Mouse (Mus musculus) natural killer cell, adult 2 months (primary cell): ENCODE measurements at regions not wholly inside any gene's neighbourhood (a gene's known extent, or its start where the extent isn't known, plus 50 kb on each side); places are given as distances from the start of the nearest gene placed in this dataset.

Experiments
- DNase-seq, 2 experiments: peaks; one replicate each; pipeline ENCODE4 v3.0.0; 2022; ENCODE audit warnings: low spot score in 2 of 2

DNA sequence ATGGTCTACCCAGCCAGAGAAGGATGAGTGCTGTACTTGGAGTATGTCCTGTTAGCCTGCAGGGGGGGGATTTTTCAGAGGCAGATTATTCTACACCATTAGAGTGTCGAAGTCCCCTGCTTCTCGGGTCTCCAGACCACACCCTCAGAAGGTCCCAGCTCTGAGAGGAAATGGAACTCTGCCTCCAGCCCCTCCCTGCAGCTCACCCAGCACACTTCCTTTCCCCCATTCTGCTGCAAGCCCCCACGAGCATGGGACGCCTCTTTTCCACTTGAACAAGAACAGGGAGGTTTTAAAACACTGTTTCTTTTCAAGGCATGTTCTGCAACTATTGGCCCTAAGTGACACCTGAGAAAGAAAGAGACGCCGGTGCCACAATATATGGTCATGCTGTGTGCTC is 282.8 kb upstream of the Zmiz1 start:
- DNase-seq: no peak

DNA sequence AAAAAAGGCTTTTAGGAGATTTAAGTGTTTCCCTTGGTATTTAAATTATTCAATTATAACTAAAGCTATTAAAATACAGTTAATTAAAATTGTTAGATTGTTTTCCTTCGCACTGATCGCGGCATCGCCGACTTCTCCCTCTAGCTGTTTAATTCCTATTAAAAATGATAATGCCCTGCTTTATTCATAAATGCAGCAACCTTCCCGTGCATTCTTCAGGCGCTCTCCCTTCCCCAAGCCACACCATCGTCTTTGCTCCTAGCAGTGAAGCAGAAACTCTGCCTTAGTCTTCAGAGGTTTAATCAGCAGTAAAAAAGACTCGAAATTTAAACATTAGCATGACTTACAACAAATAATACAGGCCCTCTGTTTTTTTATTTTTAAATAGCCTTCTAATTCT is 278.9 kb upstream of the Zmiz1 start:
- no peak for DNase-seq

DNA sequence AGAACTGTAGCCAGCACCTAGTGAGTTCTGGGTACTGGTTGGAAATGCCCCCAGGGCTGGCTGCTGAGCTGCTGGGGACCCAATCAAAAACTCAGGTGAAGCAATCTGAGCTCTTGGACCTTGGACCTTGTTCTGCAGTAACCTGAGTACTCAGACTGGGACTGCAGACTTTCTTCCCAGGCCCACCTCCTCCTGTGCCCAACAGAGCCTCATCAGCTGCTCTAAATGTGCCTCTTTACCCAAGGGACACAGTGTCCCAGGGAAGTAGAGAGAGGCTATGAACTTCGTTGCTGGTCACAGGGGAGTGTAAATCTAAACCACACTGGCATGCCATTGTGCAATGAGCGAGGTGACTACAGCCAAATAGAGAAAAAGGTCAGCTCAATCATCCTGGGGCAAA is 277.6 kb upstream of the Zmiz1 start:
- no peak for DNase-seq

DNA sequence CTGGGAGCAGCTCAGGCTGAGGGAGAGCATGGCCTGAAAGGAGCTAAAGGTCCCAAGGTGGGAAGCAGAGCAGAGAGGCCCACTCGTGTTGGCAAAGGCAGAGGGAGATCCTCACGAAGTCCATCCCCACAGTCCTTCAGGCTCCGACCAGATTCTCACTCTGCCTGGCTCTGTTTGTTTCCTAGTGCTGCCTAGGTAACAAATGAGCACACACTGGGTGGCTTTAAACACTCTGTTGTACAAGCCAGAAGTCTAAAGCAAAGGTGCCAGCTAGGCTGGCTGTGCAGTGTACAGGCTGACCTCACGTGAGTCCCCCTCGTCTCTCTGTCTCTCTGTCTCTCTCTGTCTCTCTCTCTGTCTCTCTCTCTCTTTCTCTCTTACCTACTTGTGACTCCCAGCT is 274.9 kb upstream of the Zmiz1 start:
- DNase-seq: no peak

DNA sequence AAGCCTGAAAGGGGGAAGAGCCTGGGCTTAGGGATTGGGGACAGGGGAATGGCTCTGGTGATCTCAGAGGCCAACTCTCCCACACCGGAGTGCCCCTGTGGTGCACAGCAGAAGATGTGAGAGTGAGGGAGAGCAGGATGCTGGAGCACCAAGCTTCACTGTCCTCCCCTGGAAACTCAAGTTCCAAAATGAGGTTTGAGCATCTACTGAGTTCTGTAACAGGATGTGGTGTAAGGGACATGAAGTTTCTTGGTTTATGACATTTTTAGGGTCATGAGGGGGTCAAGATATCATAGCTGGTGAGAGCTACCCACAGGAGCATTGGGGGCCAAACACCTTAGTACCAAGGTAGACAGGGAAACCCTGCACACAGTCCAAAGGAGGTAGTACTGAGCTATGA is 274.1 kb upstream of the Zmiz1 start:
- DNase-seq: no peak

DNA sequence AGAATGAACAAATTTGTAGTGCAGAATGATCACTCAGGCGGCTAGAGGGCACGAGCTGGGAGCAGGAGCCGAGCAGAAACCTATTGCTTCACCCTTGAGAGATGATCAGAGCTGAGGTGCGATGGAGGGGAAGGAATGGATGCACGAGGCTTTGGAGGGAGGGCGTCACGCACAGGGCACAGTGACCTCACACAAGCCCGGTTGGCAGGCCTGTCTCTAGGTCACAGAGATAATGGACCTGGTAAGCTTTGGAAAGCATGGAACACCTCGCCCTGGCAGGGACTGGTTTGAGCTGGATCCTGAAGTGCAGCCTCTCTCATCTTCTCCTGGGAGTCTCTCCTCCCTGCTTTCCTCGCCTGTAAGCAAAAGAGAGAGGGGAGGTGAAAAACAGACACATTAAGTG is 273.4 kb upstream of the Zmiz1 start:
- DNase-seq: no peak

DNA sequence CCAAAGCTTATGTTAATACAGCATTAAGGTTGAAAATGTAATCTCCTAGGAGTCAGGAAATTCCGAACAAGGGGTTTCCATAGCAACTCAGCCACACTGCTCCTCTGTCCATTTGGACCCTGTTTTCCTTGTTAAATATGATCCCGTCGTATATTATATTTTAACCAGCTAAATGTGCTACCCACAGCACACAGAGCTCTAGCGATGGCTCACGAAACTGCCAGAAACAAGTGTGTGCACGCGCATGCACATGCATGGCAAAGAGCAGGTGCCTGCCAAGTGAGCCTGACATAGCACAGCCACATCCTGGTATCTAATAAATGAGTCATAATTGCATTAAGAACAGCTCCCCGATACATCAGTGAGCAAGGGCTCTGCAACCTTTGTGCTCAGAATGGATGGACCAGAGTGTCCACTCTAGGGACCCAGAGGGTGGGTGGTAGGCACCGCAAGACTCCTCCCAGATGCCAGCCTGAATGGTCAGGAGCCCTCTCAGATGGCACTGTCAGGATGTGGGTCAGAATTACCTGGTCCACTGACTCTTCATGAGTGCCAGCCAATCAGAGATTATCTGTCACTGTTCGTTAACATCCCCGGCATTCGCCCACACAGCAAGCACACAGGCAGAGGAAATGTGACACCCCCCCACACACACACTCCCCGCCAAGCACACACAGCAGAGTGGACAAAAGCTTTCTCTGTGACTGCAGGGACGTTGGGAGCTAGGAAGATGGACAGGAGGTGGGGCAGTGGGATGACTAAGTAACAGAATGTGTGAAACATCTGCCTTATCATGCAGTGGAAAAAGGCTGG is 272.8 kb upstream of the Zmiz1 start:
- DNase-seq: no peak

DNA sequence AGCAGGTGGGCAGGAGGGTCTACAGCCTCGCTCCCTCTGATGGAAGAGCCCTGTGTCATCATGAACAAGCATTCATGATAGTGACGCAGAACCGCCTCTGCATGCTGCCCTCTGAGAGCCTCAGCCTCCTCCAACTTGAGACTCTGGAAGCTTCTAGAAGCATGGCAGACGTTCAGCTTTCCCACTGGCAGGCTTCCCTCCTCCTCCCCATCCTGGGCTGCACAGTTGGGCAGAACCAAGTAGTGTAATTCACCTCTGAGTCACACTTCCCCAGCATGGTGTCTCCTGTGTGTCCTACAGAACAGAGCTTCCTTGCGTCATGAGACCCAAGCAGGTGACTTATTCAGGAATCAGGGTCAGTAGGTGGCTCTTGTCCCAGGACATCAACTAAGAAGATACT is 271.3 kb upstream of the Zmiz1 start:
- no peak for DNase-seq

DNA sequence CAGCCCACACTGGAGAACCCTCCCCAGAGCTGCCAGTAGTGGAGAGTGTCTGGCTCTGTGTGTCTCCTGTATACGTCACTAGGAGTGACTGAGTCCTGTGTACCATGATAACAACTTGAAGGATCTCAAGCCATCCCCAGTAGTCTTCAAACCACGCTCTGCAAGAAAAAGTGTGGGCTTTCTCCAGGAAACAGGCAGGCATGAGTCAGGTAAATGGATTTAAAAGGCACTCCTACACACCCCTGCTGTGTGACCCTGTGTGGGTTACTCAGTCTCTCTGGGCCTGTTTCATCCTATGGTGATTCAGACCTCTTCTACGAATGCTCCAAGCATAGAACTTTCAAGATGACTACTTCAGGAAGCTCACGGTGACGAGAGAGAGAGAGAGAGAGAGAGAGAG is 269.7 kb upstream of the Zmiz1 start:
- no peak for DNase-seq

GRCm38 (mm10) chr14:25190680-25191270 is 268.2 kb upstream of the Zmiz1 start:
- no peak for DNase-seq

GRCm38 (mm10) chr14:25196820-25197219 is 262.2 kb upstream of the Zmiz1 start:
- no peak for DNase-seq

- no peak for DNase-seq
These were observed 259.1 kb upstream of the Zmiz1 start for GRCm38 (mm10) chr14:25199900-25200299.

DNA sequence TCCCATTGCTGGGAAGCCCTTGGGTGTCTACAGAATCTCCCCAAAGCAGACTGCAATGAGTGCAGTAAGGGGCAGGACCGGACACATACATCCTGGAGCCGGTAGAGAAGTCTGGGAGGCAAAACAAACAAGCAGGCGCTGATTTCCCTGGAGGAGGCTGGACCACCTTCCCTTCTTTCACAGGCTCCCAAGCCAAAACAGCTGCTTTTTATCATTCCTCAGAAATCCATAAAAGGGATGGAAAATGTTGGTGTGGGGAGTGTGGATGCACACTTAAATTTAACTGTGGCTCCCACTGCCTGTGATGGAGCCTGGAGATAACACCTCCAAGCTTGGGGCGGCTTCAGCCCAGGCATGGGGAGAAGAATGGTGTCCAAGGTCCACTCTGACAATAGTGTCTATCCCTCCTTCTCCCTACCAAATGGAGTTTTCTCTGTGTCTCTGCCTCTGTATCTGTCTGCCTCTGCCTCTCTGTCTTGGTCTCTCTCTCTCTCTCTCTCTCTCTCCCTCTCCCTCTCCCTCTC is 258.3 kb upstream of the Zmiz1 start:
- DNase-seq: no peak

DNA sequence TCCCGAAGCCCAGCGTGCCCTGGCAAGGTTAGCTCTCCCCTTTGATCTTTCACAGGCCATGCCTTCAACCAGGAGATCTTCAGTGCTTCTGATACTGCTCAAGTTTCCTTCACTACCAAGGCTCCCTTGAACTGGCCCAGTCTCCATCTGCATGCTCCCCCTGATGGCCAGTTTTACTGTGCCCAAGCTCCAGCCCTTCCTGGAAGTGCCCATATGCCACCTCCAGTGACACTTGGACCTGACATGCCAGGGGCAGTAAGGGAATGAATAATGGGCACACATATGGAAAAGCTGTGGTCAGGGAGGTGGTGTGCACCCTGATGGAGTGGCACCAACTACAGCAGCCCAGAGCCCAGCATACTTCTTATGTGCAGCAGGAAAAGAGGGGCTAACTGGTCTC is 256.7 kb upstream of the Zmiz1 start:
- DNase-seq: no peak

GRCm38 (mm10) chr14:25204091-25204490 is 254.9 kb upstream of the Zmiz1 start:
- no peak for DNase-seq

- no peak for DNase-seq
These were observed 252.1 kb upstream of the Zmiz1 start for GRCm38 (mm10) chr14:25206855-25207254.

DNA sequence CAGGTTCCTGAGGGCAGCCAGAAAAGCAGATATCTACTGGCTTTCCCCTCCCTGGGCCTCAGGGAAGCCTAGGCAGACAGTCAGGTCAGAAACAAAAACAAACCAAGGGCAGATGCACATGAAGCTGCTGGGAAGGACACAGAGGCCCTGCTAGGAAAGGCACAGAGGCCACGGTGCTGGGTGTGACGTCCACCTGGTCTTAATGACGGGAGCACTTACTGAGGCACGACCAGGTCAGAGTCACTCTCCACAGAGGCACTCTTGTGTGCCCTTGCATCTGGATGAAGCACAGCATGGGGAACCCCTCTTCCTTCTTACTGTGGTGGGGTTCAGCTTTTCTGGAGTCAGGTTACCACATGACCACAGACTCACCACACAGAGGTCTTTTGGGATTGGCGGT is 251.6 kb upstream of the Zmiz1 start:
- no peak for DNase-seq

- no peak for DNase-seq
These were observed 250.5 kb upstream of the Zmiz1 start for GRCm38 (mm10) chr14:25208221-25209056.

DNA sequence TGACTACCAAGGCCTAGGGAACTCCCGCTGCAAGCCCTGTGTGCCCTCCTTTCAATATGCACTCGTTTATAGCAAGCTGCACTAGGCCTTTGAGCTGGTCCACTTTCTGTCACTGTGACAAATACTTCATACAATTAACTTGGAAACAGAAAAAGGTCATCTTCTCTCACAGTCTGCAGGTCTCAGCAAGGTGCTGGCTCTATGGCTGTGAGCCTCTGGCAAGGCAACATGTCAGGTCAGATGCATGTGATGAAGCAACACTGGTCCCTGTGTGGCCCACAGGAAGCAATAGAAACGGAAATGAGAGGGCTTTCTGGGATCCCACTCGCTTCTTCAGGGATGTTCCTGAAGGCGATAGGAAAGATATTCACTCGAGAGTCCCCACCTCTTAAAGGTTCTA is 245.9 kb upstream of the Zmiz1 start:
- DNase-seq: no peak

GRCm38 (mm10) chr14:25223091-25223490 is 235.9 kb upstream of the Zmiz1 start:
- DNase-seq: no peak

DNA sequence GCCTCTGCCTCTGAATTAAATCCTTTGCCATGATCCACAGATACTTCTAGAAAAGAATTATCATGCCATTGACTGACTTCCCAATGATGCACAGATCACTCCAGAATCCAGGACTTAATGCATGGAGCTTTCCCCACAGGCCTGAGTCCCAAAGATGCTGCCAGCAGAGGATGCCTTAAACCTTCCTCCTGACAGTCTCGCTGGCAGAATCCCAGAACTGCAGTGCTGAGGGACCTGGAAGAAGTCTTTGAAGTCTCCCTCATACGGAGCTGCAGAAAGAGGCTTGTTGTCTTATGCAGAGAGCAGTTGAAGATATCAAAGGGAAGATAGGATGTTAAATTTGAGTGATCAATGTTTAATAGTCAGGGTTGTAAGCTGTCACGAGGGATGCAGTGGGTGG is 233.8 kb upstream of the Zmiz1 start:
- no peak for DNase-seq

DNA sequence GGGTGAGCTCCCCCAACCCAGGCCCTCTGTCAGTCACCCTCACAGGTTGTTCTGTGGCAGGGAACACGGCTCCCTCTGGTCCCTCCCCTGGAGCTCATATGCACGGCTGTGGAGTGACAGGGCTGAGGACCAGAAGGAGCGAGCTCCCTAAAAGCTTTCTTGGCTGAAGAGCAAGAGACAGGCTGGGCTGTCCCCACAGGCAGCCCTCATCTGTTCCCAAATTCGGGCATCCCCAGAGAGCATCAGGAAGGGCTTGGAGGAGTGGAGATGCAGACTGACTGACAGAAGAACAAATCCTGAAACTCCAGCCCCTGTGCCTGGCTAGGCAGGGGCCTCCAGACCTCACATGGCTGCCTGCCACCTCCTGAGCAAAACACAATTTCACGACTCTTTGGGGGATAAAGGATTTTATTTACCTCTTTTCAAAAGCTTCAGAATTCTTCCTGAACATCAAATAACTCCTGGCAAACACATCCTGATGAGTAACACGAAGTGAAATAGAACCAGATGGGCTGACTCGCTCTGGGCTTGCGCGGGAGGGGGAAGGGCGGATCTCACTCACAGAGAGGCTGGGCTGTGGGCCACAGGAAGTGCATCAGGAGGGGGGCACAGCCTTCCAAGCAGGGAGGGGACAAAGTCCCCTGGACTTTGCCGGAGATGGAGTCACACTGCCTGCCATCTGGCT is 232.7 kb upstream of the Zmiz1 start:
- DNase-seq: no peak
